Mouse (Mus musculus): ENCODE results near the gene Iqcd.

Gene Iqcd

GRCm38 (mm10) chr5:120628624-120629023 is 39.8 kb downstream of the Iqcd start:
- no peak for DNase-seq (ENCODE audit: low spot score)

- DNase-seq (ENCODE audit: low spot score): no peak
These were observed 42.3 kb downstream of the Iqcd start for GRCm38 (mm10) chr5:120631128-120631527.

GRCm38 (mm10) chr5:120631892-120632291 is 43.1 kb downstream of the Iqcd start:
- no peak for DNase-seq (ENCODE audit: low spot score)

- DNase-seq (ENCODE audit: low spot score): no peak
These were observed 45.3 kb downstream of the Iqcd start, which contains the start of gene Cfap73 for GRCm38 (mm10) chr5:120634131-120634530. TSS of gene Cfap73 (minus strand) at chr5:120634235.

- DNase-seq (ENCODE audit: low spot score): no peak
These were observed 46.0 kb downstream of the Iqcd start for GRCm38 (mm10) chr5:120634860-120635259.

- no peak for DNase-seq (ENCODE audit: low spot score)
These were observed 46.8 kb downstream of the Iqcd start for GRCm38 (mm10) chr5:120635633-120636032.

- DNase-seq (ENCODE audit: low spot score): no peak
These were observed 51.3 kb downstream of the Iqcd start for GRCm38 (mm10) chr5:120640094-120640493.

- no peak for DNase-seq (ENCODE audit: low spot score)
These were observed 54.7 kb downstream of the Iqcd start for GRCm38 (mm10) chr5:120643365-120644085.

GRCm38 (mm10) chr5:120644227-120644626 is 55.4 kb downstream of the Iqcd start:
- no peak for DNase-seq (ENCODE audit: low spot score)

- DNase-seq (ENCODE audit: low spot score): no peak
These were observed 57.0 kb downstream of the Iqcd start for GRCm38 (mm10) chr5:120645851-120646250.

GRCm38 (mm10) chr5:120647361-120647760 is 58.5 kb downstream of the Iqcd start:
- DNase-seq (ENCODE audit: low spot score): no peak

- no peak for DNase-seq (ENCODE audit: low spot score)
These were observed 59.1 kb downstream of the Iqcd start for GRCm38 (mm10) chr5:120647814-120648491.

- peak; percentile 45 for DNase-seq (ENCODE audit: low spot score)
These were observed 60.0 kb downstream of the Iqcd start, which contains the start of gene Rasal1 for GRCm38 (mm10) chr5:120648569-120649373. TSS of gene Rasal1 (plus strand) at chr5:120648812.

- DNase-seq (ENCODE audit: low spot score): no peak
These were observed 60.6 kb downstream of the Iqcd start for GRCm38 (mm10) chr5:120649374-120649933.

GRCm38 (mm10) chr5:120649938-120650337 is 61.1 kb downstream of the Iqcd start:
- no peak for DNase-seq (ENCODE audit: low spot score)

GRCm38 (mm10) chr5:120651230-120651629 is 62.4 kb downstream of the Iqcd start:
- DNase-seq (ENCODE audit: low spot score): no peak

- no peak for DNase-seq (ENCODE audit: low spot score)
These were observed 64.3 kb downstream of the Iqcd start for GRCm38 (mm10) chr5:120652915-120653701.

- no peak for DNase-seq (ENCODE audit: low spot score)
These were observed 65.1 kb downstream of the Iqcd start for GRCm38 (mm10) chr5:120653873-120654272.

- no peak for DNase-seq (ENCODE audit: low spot score)
These were observed 67.5 kb downstream of the Iqcd start for GRCm38 (mm10) chr5:120656281-120656751.

Data from ovary, postnatal 14 days (tissue).